Mouse (Mus musculus): ENCODE data around the gene St3gal3.

GRCm38 (mm10) chr4:118059816-118060475, 74.8 kb downstream of the St3gal3 start:
- TF ChIP-seq POLR2A (IDR thresholded peaks at IDR 0.05; ENCODE audit: borderline replicate concordance, extremely low read depth, low read depth, low read length): no peak
- no peak for TF ChIP-seq CTCF (IDR thresholded peaks at IDR 0.05; ENCODE audit: insufficient read depth, low read length)
